Mouse (Mus musculus) limb, embryonic 10.5 days (tissue): ENCODE data around the gene Ugt3a1. TPM values are rescaled to one million over a fixed set of nuclear protein-coding genes. Genes with fewer than 3 reads are reported as not detected.
"Not testable (repeated sequence)": the region's sequence is repeated elsewhere in the genome, so short reads cannot be mapped to it uniquely, and the experiment has no call there.

Experiments used
- DNase-seq: peaks from one replicate; pipeline ENCODE4 v3.0.0-alpha.2; 2017; ENCODE audit warnings: low spot score
- H3K27ac ChIP-seq: fragments of 300-500 bp; sonication (generic); 2 replicates; pipeline ENCODE4 v1.5.1; 2016; ENCODE audit warnings: mild to moderate bottlenecking
- H3K27me3 ChIP-seq: fragments of 300-500 bp; sonication (generic); 2 replicates; pipeline ENCODE4 v1.6.1; 2016; ENCODE audit warnings: low read depth, mild to moderate bottlenecking; ENCODE audit not compliant: poor library complexity, severe bottlenecking
- H3K36me3 ChIP-seq: fragments of 300-500 bp; sonication (generic); 2 replicates; pipeline ENCODE4 v1.6.1; 2016; ENCODE audit warnings: mild to moderate bottlenecking, moderate library complexity
- H3K4me1 ChIP-seq: fragments of 300-500 bp; sonication (generic); 2 replicates; pipeline ENCODE4 v1.6.1; 2016
- H3K4me3 ChIP-seq: fragments of 300-500 bp; sonication (generic); 2 replicates; pipeline ENCODE4 v1.5.1; 2016; ENCODE audit warnings: mild to moderate bottlenecking, moderate library complexity
- H3K9me3 ChIP-seq: fragments of 300-500 bp; sonication (generic); replicated peaks from 2 replicates; pipeline ENCODE4 v1.6.1; 2016; ENCODE audit warnings: mild to moderate bottlenecking
- WGBS: fragments of 180-500 bp; shearing (Covaris S2); methylation state at CpG from one replicate; pipeline ENCODE4 v1.1.7; 2016; 5-methylcytosine and 5-hydroxymethylcytosine counted together
- polyA plus RNA-seq: library from polyadenylated mRNA; unstranded; fragments of >200 nt; fragmentation: Nextera tagmentation; extraction: Ambion mirVana; gene quantifications from 2 replicates; pipeline ENCODE4 v1.2.1, GENCODE M21; 2016

The Ugt3a1 gene
- not detected in 2 replicates for polyA plus RNA-seq

DNA sequence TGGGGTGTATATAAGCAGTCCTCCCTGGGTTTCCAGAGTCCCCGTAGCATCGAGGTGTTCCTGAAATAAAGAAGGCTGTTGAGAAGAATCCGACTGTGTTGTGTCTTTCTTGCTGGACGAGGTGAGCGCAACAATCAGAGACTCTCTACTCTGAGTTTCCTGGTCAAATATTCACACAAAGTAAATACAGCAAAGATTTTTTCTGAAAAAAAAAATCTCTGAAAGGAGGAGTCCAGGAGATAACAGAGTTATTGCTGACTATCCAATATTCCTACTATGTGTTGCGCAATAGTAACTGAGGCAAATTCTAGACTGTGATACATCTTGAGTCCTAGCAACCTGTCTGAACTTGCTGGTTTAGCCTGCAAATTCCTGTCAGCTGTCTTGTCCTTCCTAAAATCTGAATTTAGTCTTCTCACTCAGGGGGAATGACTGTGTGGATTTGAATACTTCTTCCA, at the start of gene Ugt3a1:
Ugt3a1 (plus strand) TSS at position 51 of the 458 bp plus-strand sequence.
- 94% methylated on average over 6 of the region's 6 CpGs for WGBS
- no peak for DNase-seq
- H3K4me1 ChIP-seq: no peaks in the 10 kb centered on the region
- no peak within 1 kb of the TSS for H3K4me3 ChIP-seq
- no peaks in the 10 kb centered on the region for H3K9me3 ChIP-seq
- H3K36me3 ChIP-seq: no peaks in the 10 kb centered on the region
- no peak within 1 kb of the TSS for H3K27ac ChIP-seq
- H3K27me3 ChIP-seq: no peaks in the 10 kb centered on the region

DNA sequence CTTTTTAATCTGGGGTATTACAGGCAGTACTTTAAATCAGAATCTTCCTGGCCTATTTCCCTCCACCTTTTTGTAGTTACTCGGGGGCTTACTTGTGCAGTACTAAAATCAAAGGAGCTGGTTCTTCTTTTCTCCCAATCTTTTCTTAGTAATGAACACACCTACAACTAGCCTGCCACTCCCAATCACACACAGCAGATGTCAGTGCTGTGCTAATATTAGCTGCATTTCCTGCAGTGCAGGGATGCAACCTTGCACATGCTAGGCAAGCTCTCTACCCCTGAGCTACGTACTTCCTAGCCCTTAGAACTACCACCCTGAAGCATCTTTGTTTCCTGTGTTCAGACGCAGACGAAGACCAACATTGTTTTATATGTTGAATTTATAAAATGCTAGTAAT, 45.8 kb upstream of the Ugt3a1 start:
- not testable (repeated sequence) for DNase-seq, H3K36me3 ChIP-seq, H3K27me3 ChIP-seq, H3K27ac ChIP-seq, H3K9me3 ChIP-seq, H3K4me1 ChIP-seq, H3K4me3 ChIP-seq
- 84% methylated on average over 4 of the region's 4 CpGs for WGBS

DNA sequence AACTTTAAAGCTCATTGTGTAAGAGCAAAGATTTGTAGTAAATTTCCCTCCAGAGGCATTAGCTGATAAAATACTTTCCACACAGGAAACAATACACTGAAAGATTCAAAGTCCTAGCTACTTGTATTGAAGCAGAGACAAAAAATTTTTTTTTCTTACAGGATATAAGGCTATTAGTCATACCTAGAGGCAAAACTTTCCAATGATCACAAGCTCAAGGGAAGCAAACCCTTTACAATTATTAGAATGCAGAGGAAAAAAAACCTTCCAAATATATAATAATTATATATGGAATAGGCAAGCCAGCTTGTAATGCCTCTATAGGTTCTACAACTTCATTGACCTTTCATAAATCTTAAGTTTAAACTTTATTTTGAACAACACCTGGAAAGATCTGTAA, 30.3 kb upstream of the Ugt3a1 start:
- no peak for DNase-seq

DNA sequence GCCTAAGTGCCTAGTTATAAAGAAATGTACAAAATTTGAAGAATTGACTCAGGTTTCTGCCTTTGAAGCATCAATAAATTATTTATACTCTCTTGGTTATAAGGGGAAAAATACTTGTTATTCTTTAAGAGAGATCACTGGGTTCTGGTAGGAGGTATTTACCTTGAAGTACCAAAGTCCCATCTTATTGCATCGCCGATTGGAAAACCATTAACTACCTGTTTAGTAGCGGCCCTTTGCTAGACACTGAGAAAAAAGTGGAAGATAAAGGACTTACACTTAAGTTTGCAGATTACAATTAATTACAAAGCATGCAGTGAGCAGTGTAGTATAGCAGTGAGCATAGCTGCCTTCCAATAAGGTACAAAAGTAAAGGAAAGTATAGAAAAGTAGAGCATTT, 23.8 kb upstream of the Ugt3a1 start:
- WGBS: 91% methylated on average over 3 of the region's 3 CpGs
- Histone ChIP-seq H3K4me3 (no peak overlapping the region), H3K27me3 (no peaks in the 10 kb centered on the region), H3K9me3 (no peaks in the 10 kb centered on the region), H3K4me1 (no peaks in the 10 kb centered on the region), H3K27ac (no peak overlapping the region), H3K36me3 (no peaks in the 10 kb centered on the region)
- no peak for DNase-seq

More for the DNA sequence above, 30.3 kb upstream of the Ugt3a1 start:
- Histone ChIP-seq H3K9me3 (no peaks in the 10 kb centered on the region), H3K27me3 (no peaks in the 10 kb centered on the region), H3K27ac (no peak overlapping the region), H3K4me3 (no peak overlapping the region), H3K4me1 (no peaks in the 10 kb centered on the region), H3K36me3 (no peaks in the 10 kb centered on the region)

DNA sequence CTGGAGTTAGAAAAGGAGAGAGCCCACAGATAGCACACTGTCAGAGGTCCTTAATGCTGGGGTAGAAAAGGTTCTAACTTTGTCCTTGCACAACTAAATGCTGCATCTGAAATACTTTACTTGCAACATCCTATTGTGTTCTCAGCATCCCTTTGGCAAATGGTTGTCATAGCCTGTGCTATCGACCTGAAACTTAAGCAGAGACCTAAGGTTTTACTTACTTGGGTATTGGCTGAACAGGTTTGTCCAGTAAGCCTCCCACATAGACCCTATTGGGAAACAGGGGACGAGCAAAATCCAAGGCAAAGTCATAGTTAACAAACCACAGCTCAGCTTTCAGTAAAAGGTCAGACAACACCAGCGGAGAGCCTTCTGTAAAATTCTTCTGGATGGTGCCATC, 16.1 kb upstream of the Ugt3a1 start:
- Histone ChIP-seq H3K4me3 (no peak overlapping the region), H3K27me3 (no peaks in the 10 kb centered on the region), H3K36me3 (no peaks in the 10 kb centered on the region), H3K9me3 (no peaks in the 10 kb centered on the region), H3K27ac (no peak overlapping the region), H3K4me1 (no peaks in the 10 kb centered on the region)
- WGBS: 84% methylated on average over 3 of the region's 3 CpGs
- no peak for DNase-seq

DNA sequence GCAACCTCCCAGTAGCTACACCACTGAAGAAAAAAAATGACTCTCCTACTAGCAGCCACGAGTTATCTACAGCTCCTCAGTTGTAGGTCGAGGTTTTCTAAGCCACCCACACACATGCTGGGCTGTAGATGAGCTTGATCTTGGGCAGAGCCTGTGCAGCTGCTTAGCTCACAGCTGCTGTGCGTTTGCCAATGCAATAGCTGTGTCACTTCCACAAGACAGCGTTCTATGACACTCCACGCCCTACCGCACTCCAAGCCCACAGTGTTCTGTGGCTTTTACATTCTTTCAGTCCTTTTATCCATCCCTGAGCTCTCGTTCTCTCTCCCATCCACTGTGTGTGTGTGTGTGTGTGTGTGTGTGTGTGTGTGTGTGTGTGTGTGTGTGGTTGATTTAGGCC, 4.8 kb upstream of the Ugt3a1 start:
- Histone ChIP-seq H3K4me1 (no peaks in the 10 kb centered on the region), H3K27ac (no peak overlapping the region), H3K9me3 (no peaks in the 10 kb centered on the region), H3K27me3 (no peaks in the 10 kb centered on the region), H3K4me3 (no peak overlapping the region), H3K36me3 (no peaks in the 10 kb centered on the region)
- 85% methylated on average over 7 of the region's 7 CpGs for WGBS
- DNase-seq: no peak

DNA sequence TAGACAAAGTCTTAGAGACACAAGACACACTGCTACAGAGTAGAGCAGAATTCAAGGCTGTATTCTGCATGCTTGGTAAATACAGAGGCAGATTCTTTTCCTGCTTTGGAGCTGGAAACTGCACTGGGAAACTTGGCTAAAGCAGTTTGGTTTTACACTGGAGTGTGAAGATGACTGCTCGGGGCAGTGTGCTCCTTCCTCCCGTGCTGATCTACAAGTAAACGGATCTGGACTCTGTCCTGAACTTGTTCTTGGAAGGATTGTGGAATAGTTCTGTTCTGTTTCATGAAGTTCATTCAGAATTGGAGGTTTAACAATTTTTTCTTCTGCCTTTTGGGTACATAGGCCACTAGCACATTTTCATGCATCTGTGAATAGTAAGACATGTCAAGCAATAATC, 2.3 kb downstream of the Ugt3a1 start:
- no peak for DNase-seq
- Histone ChIP-seq H3K4me1 (no peaks in the 10 kb centered on the region), H3K9me3 (no peaks in the 10 kb centered on the region), H3K4me3 (no peak overlapping the region), H3K36me3 (no peaks in the 10 kb centered on the region), H3K27ac (no peak overlapping the region), H3K27me3 (no peaks in the 10 kb centered on the region)
- WGBS: 85% methylated on average over 3 of the region's 3 CpGs

DNA sequence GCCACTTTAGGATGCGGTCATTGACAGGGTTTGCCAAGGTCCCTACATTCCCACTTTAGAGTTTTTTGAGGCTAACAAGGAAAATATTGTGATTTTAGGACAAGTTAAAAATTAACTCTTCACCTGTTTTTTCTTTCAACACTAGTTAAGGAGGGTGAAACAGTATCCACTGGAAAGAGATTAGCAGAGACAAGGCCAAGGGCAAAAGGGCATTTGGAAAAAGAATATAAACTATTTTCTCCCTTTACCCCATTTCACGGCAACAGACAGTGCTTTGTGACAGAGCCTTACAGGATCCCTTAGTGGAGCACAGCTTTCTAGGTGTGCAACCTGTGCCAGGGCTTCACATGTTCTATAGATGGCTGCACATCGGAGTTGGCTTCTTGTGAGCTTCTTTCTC, 2.9 kb downstream of the Ugt3a1 start:
- Histone ChIP-seq H3K27ac (no peak overlapping the region), H3K9me3 (no peaks in the 10 kb centered on the region), H3K36me3 (no peaks in the 10 kb centered on the region), H3K27me3 (no peaks in the 10 kb centered on the region), H3K4me1 (no peaks in the 10 kb centered on the region), H3K4me3 (no peak overlapping the region)
- DNase-seq: no peak
- 92% methylated on average over 3 of the region's 3 CpGs for WGBS

DNA sequence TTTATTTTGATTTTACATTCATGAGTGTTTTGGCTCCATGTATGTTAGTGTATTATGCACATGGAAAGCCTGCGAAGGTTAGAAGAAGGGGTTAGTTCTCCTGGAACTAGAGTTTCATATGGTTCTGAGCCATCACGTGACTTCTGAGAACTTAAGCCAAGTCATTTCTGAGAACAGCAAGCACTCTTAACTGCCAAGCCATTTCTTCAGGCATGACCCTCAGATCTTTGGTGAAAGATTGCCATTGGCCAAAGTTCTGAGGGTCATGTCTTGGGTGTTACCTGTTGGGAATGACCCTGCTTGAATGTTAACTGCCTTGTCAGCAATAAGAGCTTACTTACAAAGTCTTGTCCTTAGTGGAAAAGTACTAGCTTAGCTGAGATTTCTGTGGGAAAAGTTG, 6.5 kb downstream of the Ugt3a1 start:
- no peaks in the 10 kb centered on the region for H3K9me3 ChIP-seq
- no peaks in the 10 kb centered on the region for H3K4me1 ChIP-seq
- WGBS: 86% methylated on average over 2 of the region's 2 CpGs
- no peaks in the 10 kb centered on the region for H3K36me3 ChIP-seq
- H3K27ac ChIP-seq: no peak overlapping the region
- DNase-seq: no peak
- no peak overlapping the region for H3K4me3 ChIP-seq
- H3K27me3 ChIP-seq: no peaks in the 10 kb centered on the region

DNA sequence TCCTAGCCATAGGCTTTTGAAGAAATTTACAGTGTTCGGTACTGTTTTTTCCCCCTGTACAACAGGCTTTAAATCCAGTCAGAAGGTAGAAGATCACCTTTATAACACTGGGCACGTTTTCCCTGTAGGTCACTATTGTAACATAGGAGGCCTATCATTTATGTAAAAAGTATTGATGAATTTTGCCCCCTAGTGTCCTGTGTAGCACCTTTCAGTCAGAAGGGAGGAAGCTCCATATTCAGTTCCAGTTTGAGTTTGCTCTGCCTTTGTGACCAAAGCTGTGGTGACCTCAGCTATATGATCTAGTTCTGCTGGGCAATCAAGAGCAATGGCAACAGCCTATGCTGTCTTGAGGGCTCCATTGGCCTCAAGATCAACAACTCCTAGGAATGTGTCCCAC, 13.0 kb downstream of the Ugt3a1 start:
- no peak for DNase-seq
- 73% methylated on average over 2 of the region's 2 CpGs for WGBS
- no peaks in the 10 kb centered on the region for H3K36me3 ChIP-seq
- H3K9me3 ChIP-seq: no peaks in the 10 kb centered on the region
- H3K4me1 ChIP-seq: no peaks in the 10 kb centered on the region
- no peak overlapping the region for H3K27ac ChIP-seq
- no peaks in the 10 kb centered on the region for H3K27me3 ChIP-seq
- no peak overlapping the region for H3K4me3 ChIP-seq

DNA sequence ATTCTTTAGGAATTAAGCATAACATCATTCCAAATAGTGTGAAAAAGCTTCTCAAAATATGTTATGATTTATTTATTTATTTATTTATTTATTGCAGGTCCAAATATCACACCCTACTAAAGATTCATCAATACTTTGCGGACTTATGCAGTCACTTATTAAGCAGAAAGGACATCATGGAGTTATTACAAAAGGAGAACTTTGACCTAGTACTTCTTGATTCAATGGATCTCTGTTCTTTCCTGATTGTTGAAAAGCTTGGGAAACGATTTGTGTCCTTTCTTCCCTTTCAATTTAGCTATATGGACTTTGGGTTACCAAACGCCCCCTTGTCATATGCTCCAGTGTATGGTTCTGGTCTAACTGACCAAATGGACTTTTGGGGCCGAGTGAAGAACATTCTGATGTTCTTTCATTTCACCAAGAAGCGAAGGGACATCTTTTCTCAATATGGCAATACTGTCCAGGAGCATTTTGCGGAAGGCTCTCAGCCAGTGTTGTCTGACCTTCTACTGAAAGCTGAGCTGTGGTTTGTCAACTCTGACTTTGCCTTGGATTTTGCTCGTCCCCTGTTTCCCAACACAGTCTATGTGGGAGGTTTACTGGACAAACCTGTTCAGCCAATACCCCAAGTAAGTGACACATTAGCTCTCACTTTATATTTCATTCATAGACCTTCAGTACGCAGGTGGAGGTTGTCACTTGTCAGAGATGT, 29.4 kb downstream of the Ugt3a1 start:
- Histone ChIP-seq H3K4me3 (no peak overlapping the region), H3K4me1 (no peaks in the 10 kb centered on the region), H3K27ac (no peak overlapping the region), H3K36me3 (no peaks in the 10 kb centered on the region), H3K9me3 (no peaks in the 10 kb centered on the region), H3K27me3 (no peaks in the 10 kb centered on the region)
- no peak for DNase-seq
- WGBS: 88% methylated on average over 8 of the region's 8 CpGs

DNA sequence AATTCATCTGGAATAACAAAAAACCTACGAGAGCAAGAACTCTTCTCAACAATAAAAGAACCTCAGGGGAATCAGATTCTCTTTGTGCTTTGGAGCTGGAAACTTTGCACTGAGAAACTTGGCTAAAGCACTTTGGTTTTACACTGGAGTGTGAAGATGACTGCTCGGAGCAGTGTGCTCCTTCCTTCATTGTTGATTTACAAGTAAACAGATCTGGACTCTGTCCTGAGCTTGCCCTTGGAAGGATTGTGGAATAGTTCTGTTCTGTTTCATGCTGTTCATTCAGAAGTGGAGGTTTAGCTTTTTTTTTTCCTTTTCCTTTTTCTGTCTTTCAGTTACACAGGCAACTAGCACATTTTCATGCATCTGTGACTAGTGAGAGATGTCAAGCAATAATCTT, 57.9 kb downstream of the Ugt3a1 start:
- H3K27ac ChIP-seq: no peak overlapping the region
- no peak overlapping the region for H3K4me3 ChIP-seq
- no peaks in the 10 kb centered on the region for H3K36me3 ChIP-seq
- H3K9me3 ChIP-seq: no peaks in the 10 kb centered on the region
- H3K4me1 ChIP-seq: no peaks in the 10 kb centered on the region
- H3K27me3 ChIP-seq: no peaks in the 10 kb centered on the region
- no peak for DNase-seq
- WGBS: 85% methylated on average over 2 of the region's 2 CpGs

DNA sequence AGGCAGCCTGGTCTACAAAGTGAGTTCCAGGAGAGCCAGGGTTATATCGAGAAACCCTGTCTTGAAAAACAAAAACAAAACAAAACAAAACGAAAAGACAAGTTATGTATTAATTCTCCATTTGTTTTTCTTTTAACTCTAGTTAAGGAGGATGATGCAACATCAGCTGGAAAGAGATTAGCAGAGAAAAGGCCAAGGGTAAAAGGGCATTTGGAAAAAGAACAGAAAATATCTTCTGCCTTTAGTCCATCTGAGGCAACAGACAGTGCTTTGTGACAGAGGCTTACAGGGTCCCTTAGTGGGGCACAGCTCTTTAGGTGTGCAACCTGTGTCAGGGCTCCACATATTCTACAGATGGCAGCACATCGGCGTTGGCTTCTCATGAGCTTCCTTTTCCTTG, 58.7 kb downstream of the Ugt3a1 start, which contains the start of gene Ugt3a2:
Ugt3a2 (plus strand) TSS at position 210 of the 400 bp plus-strand sequence.
- WGBS: 88% methylated on average over 4 of the region's 4 CpGs
- no peak within 1 kb of the TSS for H3K27ac ChIP-seq
- no peaks in the 10 kb centered on the region for H3K36me3 ChIP-seq
- no peak for DNase-seq
- H3K4me3 ChIP-seq: no peak within 1 kb of the TSS
- no peaks in the 10 kb centered on the region for H3K9me3 ChIP-seq
- no peaks in the 10 kb centered on the region for H3K27me3 ChIP-seq
- no peaks in the 10 kb centered on the region for H3K4me1 ChIP-seq

DNA sequence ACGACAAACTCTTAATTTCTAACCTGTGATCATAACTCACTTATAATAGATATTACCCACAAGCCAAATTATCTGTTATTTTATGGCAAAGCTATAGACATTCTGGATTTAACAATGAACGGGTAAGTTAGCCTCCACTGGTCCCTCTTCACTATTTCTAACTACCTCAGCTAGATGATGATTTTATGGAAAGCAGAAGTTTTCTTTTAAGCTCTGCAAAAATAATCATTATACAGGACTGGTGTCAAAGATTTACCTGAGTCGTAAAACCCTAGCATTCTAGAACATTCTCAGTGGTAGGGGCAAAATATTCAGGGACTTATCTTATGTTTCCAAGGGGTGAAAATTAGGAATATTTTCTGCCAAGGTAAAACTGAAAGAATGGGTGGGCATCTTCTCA, 59.9 kb downstream of the Ugt3a1 start:
- Histone ChIP-seq H3K36me3 (no peaks in the 10 kb centered on the region), H3K9me3 (no peaks in the 10 kb centered on the region), H3K27me3 (no peaks in the 10 kb centered on the region), H3K4me1 (no peaks in the 10 kb centered on the region), H3K4me3 (no peak overlapping the region), H3K27ac (no peak overlapping the region)
- DNase-seq: no peak
- 82% methylated on average over 3 of the region's 3 CpGs for WGBS
